Mouse (Mus musculus) inflammation-experienced regulatory T-cells, adult 6 months (primary cell): ENCODE measurements around the gene Fam129b. TPM values are rescaled to one million over a fixed set of nuclear protein-coding genes. Genes with fewer than 3 reads are reported as not detected.

Experiments used
- ATAC-seq: one replicate; pipeline ENCODE4 v1.8.0; 2017
- polyA plus RNA-seq, 3 experiments: library from polyadenylated mRNA; unstranded; fragments of 100-300 nt; shearing (Covaris generic); gene quantifications; one replicate each; pipeline ENCODE4 v1.2.1; 2017

The Fam129b gene
- polyA plus RNA-seq, 3 experiments from 2014 or later: 0.15 to 3.2 (median 0.90) TPM

DNA sequence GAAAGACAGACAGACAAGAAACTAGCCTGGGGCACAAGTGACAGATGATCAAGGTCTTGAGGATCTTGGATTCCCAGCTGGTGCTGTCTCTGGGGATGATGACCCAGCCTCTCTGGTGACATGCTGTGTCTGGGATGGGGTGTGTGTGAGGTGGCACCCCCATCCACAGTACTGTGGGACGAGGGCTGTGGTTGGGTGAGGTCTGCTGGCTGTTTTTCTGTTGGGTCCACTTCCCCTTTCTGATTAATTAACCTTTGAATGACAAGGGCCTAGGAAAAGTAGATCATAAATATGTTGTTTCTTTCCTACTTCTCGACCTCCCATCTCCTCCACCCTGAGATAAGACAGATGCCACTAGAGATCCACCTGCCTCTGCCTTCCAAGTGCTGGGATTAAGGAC lies 18.2 kb downstream of the Fam129b start:
- no peak for ATAC-seq

DNA sequence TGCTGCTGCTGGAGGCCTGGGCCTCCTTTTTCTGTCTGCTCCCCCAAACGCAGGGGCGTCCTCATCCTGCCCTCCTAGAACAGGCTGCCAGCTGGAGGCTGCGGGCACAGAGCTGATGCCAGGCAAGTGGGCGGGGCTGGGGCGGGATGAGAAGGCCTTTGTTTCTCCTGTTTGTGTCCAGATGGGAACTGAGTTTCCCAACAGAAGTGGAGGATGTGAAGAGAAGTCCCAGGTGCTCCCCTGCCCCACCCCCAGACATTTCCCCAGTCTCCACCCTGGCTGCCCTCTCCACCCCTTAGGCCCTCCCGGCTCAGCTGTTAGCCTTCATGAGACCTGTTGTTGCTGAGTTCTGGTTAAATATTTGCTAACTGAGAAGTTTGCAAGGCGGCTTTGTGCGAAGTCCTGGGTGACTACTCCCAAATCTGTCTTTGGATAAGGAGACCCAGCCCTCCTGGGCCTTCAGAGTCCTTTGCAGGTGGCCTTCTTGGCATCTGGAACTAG lies 19.7 kb downstream of the Fam129b start:
- no peak for ATAC-seq

DNA sequence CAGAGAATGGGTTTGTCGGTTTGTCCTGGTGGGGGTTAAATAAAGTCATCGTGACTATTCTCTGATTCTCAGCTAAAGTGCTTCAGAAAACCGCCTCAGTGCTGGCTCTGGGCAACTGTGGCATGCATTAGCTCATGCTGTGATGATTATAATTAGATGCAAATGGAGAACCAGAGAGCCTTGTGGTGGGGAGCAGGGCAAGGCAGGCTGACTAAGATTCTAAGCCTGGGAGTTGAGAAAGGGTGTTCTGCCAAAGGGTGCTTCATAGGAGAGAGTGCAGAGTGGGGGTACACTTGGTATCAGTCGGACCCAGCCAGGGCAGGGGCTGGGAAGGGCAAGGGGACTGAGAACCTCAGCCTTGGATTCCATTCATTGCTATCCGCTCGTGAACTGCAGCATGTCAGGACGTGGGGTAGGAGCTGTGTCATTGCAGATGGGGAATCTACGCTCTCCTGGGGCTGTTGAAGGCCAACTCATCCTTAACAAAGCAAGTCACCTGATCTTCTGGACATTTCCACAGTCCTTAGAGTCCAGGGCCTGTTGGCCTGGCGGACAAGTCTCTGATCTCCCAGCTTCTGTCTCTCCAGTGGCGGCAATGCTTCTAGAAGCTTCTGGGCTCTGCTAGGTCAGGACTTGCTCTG lies 20.7 kb downstream of the Fam129b start:
- ATAC-seq: no peak

DNA sequence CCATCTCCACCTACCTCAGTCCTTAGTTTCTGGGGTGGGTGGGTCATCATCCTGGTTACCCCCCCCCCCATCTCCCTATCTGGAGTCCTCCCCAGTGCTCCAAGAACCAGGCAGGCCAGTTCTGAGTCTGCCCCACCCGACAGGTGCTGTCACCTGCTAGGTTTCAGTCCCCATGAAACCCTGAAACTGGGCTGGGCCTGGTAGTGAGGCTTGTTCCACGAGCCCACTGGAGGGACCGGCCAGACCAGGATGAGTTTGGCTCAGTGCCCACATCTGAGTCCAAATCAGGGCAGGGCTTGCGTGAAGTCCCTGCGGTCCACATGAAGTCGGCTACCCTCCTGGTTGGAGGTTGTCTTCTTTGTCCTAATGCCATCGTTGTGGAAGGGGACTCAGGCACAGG lies 23.1 kb downstream of the Fam129b start:
- no peak for ATAC-seq

DNA sequence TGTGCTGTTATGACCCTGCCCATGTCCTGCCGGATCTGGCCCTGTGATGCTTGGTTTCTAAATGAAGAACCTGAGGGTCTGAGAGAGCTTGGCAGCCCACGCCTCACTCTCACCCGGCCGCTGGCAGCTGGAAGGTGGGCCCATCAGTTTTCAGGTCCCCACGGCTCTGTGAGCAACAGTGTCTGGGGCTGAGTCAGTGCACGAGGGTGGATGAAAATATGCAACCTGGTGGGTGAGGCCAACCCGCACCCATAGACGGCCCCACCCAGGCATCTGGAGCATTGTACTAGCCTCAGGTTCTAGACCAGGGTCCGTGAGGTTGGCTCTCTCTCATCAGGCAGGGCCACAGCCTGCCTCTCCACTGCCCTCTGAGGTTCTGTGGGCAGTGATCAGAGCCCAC lies 26.2 kb downstream of the Fam129b start:
- ATAC-seq: no peak

DNA sequence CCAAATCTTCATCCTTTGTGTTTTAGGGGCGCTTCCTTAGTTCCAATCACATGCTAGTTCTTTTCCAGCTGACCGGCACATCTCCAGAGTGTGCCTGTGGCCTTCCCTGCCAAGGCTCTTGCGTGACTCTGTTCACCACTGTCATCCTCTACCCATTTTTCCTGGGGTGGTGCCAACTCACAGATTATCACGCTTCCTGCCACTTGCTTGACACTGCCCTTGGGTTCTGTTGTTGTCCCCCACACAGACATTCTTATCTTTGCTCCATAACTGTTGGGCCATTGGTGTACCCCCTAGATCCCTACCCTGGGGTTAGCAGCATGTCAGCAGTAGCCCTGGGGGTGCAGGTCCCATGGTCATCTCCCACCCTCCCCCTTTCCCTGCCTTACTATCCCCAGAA lies 27.6 kb downstream of the Fam129b start:
- ATAC-seq: no peak

DNA sequence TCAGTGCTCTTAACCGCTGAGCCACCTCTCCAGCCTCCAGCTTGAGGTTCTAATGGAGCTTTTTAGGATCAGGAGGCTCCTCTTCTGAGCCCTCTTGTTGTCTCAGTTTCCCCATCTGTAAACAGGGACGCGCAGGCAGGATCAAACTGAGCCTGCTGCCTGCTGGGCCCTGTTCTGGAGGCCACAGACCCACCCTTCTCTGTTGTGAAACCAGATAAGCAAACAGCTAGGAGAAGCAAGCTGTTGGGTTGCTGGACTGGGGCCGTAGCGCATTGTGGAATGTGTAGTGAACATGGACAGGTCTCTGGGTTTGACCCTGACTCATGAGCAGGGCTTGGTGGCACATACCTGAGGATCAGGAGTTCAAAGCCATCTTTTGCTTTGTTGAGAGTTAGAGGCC lies 28.7 kb downstream of the Fam129b start:
- no peak for ATAC-seq

DNA sequence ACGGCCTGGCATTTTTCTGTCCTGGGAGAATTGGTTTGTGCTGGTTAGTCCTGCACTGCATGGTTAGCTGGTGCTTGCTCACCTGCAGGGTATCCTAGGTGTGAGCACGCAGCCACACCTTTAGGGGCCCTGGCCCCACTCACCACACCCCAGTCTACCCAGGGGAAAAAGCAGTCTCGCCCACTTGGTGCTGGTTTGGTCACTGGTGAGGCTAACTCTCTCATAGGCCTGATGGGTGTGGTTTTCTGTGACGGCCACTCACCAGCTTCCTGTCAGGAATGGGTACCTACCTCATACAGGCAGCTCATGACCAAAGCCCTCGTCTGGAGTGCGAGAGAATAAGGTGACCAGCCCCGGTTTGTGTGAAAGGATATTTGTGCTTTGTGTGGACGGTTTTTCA lies 29.4 kb downstream of the Fam129b start:
- no peak for ATAC-seq

DNA sequence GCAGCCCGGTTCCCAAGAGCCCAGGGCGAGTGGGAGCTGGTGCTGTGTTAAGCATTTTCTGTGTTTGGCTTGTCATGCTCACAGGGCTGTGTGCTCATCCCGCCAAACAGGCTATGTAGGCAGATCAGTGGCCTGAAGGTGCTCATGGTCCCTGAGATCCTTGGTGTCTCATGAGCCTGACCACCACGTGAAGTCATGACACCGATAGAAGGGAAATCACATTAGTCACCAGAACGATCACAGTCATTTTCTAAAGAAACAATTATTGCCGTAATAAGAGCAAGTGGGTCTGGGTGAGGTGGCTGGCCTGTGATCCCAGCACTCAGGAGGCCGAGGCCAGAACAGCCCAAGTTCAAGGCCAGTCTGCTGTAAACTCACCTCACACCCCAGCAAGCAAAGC lies 31.5 kb downstream of the Fam129b start:
- no peak for ATAC-seq

DNA sequence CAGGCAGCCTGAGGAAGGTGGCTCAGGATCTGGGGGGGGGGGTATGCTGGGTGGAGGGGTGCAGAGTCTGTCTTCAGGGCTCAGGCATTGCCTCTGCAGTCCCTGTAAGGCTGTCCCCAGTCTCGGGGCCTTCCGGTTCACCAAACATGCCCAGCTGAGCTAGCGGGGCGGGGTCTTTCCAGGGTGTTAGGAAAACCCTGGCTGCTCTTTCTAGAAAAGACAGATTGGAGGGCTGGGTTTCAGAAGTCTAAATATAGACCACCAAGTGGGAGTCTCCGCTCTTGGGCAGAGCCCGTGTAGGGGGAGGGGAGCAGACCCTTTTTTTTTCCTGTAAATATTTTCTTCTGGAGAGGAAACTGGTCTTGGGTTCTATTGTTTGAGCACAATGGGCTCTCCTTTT lies 32.4 kb downstream of the Fam129b start:
- ATAC-seq: no peak

DNA sequence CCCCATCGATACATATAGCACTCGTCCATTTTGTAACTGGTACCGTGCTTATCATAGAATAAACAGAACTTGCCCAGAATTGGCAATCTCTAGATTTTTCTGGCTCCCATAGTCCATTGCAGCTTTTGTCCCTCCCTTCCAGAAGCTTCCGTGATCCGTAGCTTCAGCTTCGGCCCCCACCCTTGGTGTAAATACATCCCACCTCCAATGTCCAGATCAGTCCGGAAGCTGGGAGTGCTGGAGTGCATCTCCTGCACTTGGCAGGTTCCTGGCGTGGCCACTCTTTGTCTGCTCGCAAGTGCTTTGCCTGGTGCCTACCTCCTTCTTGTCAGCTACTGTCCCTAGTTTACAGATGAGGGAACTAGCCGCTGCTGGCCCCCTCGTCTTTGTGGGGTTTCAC lies 32.9 kb downstream of the Fam129b start:
- ATAC-seq: no peak

DNA sequence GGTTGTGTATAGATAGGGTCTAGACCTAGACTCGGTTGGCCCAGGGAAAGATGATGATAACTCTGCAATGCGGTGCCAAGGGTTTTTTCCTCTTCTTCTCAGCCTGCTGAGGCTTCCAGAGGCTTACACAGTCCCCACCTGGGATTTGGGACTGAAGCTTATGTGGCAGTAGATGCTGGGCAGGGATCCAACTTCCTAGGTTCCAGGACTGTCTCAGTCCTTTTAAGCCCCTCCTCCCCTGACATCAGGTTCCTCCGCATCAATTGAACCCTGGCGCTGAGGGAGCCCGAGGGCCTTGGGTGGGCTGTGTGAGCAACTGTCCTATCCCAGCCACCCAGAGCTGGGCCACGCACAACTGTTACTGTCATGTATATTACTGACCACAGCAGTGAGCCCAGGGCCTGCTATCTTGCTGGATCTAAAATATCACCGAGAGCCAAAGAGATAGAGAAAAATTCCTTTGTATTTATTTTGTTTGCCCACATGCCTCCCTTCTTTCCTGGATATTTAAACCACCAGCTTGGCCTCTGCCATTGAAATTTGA lies 35.8 kb downstream of the Fam129b start:
- no peak for ATAC-seq

DNA sequence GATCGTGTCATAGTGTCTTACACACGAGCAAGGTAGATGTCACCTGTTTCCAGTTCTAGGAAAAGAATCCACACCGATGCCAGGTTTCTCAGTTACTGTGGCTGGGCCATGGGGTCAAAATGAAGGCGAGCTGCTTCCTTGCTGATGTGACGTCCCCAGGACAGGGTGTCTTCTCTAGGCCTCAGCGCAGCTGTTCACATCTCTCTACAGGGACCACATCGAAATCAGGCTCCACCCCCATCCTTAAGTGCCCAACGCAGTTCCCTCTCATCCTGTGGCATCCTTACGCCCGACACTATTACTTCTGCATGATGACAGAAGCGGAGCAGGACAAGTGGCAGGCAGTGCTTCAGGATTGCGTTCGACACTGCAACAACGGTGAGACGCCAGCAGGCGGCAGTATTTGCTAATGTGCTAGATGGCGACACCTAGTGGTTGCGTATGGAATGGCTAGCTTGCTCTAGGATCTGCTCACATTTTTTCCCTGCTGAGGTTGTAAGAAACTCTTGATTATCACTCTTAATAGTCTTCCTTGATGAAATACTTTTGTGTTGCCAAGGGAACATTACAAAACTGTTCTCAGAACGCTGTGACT lies 36.4 kb downstream of the Fam129b start:
- ATAC-seq: peak; percentile 74

DNA sequence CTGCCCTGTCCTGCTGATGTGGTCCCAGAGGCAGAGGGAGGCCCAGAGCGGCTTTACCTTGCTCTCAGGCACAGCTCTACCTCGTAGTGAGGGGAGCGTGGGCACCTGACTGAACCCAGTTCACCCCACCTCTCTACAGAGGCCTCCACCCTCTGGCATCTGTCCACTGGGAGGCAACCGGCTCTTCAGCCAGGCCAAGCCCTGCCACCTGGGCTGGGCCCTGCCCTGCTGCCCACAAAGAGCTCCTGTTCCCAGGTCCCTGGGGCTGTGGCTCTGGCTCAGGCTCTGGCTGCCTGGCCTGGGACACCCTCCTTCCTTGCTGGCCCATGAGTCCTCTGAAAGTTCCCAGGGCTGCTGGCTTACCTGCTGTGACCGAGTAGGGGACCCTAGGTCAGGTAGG lies 38.4 kb downstream of the Fam129b start:
- ATAC-seq: no peak

DNA sequence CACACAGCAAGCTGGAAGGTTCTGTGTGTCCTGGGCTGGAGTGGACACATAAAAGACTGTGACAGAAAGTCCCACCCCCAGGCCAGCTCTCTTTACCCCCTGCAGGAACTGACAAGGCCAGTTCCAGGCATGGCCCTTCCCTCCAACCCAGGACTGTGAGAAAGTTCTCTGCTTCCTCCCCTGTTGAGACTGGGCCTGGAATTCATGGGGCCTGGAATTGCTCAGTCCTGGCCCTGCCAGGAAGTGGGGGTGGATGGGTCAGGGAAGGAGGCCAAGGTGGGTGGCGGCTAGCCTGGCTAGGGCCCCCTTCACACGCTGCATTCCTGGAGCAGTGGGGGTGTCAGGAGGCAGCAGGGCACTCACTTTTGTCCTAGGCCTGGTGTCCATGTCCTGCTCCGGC lies 39.0 kb downstream of the Fam129b start:
- no peak for ATAC-seq

DNA sequence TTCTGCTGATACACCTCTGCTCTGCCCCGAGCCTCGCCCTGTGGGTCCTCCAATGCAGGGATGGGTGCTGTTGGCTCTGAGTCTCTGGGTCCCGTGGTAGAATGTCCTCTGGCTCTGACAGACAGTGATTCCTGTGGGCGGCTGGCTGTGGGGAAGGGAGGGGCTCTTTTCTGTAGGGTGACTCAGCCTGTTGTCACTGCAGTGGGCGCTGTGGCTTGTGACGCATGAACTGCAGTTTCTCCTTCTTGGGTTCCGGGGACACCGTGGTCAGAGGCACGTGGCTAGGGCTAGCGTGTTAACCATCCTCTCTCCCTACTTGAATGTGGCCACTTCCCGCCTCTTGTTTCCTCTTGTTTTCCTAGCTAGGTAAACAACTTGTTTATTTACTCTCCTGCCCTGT lies 41.6 kb downstream of the Fam129b start:
- ATAC-seq: peak; percentile 90

DNA sequence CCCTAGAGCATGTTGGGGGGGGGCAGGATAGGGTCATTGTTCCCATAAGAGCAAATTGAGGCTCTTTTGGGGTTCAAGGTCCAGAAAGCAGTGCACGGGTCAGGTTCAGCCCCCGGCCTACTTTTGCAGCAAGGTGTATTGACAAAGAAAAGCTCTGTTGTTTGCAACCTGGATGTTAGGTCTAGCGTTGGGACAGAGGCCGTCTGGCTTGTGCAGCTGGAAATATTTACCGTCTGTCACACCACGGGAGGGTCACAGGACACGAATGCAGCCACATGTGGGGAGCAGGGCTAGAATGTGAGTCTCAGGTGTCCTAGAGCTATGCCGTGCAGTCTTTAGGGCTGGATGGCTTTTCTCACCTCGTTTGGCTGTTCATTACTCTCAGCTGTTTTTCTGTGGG lies 42.5 kb downstream of the Fam129b start:
- no peak for ATAC-seq

DNA sequence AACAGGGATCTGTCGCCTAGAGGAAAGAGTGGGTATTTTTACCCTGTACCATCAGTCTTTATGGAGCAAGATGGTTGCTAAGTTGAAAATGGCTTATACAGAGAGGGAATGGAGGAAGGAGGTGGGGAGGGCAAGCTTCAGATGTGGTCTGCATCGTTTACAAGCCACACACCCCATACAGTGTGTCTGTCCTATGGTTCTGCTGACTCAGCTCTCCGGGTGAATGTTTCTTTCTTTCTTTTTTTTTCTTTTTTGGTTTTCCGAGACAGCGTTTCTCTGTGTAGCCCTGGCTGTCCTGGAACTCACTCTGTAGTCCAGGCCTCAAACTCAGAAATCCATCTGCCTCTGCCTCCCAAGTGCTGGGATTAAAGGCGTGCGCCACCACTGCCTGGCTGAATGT lies 45.3 kb downstream of the Fam129b start:
- no peak for ATAC-seq

DNA sequence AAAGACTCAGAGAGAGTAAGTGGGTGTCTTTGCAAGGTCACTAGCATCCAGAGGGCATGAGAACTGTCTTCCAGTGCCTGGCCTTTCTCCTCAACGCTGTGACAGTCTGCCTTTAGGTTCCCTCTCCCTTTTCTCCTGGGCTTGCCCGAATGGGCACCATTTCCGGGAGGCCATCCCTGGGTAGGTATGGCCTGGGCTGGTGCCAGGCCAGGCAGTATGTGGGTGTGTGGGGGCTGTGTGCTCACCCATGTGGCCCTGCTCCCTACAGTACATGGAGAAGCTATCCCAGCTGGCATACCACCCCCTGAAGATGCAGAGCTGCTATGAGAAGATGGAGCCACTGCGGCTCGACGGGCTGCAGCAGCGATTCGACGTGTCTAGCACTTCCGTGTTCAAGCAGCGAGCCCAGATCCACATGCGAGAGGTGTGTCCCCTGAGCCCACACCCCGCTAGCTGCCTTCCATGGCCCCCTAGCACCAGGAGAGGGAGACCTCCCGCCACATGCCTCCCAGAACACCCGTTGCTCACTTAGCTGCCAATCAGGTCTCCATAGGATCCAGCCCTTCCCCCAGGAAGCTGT lies 46.0 kb downstream of the Fam129b start:
- ATAC-seq: no peak

DNA sequence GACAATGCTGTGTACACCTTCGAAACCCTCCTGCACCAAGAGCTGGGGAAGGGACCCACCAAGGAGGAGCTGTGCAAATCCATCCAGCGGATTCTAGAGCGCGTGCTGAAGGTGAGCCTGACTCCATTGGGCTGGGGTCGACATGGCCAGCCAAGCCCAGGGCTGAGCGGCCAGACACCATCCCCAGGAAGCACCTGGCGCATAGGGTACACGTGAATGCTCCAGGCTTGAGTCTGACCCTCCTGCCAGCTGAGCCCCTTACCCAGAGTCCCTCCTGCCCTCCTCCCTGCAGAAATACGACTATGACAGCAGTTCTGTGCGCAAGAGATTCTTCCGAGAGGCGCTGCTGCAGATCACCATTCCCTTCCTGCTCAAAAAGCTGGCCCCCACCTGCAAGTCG lies 46.6 kb downstream of the Fam129b start:
- ATAC-seq: no peak

DNA sequence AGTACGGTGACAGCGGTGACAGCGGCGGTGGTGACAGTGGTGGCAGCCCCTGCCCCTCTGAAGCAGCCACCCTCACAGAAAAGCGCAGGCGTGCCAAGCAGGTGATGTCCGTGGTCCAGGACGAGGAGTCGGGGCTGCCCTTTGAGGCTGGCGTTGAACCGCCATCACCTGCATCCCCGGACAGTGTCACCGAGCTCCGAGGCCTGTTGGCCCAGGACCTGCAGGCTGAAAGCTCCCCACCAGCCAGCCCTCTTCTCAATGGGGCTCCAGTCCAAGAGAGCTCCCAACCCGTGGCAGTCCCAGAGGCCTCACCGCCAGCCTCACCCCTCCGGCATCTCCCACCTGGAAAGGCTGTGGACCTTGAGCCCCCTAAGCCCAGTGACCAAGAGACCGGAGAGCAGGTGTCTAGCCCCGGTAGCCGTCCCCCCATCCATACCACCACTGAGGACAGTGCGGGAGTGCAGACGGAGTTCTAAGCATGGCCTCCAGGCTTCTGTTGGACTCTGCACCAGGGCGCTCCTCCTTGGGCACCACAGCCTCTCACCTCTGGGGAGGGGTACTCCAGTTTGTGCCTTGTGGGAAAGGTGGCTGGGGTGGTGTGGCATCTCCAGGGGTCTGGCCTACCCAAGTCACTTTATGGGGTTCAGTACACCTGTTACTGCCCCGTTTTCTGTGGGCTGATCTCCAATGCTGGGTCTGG lies 47.8 kb downstream of the Fam129b start:
- no peak for ATAC-seq

DNA sequence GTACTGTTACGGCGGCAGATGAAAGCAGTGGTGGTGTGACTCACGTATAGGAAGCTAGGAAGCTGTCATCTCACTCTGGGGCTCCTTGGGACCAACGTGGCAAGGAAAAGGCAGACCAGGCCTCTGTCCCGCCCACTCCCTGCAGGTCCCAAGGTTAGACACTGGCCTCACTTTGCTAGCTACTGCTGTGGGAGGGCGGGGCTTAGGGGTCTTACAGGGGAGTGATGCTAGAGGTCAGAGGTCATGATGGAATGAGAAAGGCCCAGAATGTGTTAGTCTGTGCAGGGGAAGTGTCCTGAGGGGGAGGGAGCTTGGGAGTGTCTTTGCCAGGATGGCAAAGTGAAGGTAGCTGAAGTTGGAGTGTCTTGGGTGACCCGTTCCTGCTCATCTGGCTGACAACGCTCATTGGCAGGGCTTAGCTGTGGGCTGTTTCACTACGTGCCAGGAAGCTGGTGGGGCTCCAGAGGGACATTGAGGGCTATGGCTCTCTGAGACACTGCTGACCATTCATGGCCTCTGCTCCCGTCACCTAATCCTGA lies 48.5 kb downstream of the Fam129b start:
- no peak for ATAC-seq
